Mouse (Mus musculus): ENCODE data around the gene Tmc4.
"Not testable (repeated sequence)": the region's sequence is repeated elsewhere in the genome, so short reads cannot be mapped to it uniquely, and the experiment has no call there.

Tmc4 gene

DNA sequence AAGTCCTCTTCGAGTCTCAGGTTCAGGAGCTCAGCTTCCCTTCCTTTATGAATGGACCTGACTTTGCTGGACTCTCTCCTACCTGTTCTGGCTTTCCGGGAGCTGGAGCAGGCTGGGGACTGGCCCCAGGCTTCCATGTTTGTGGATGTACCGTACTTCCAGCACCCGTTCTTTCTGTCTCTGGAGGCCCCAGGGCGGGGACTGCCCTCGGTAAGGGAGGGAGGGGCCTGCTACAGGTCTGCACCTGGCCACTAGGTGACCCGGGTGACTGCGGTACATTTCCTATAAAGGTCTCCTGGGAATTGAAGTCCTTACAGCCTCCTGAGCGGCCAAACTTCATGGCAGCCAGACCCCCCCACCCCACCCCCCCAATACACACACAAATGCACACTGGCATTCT lies at the start of gene Tmc4:
Gene Tmc4 (minus strand): TSS at position 212 of the 400 bp plus-strand sequence.
- peak; percentile 52 for DNase-seq

DNA sequence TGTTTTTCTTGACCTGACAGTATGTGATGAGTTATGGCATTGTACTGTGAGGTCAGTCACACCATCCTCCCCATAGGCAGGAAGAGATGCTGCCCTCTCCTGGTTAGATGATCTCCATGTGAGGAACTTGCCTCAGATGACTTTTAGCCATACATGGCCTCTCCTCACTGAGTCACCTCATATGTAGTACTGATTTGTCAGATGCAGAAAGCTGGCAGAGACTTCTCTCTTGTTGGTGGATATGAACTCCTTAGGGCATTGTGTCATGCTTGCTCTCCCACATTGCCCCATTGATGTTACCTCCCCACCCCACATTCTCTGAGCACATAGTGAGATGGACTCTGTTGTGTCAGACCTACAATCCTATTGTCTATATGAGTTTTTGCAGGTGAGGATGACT lies 48.1 kb upstream of the Tmc4 start:
- not testable (repeated sequence) for DNase-seq

DNA sequence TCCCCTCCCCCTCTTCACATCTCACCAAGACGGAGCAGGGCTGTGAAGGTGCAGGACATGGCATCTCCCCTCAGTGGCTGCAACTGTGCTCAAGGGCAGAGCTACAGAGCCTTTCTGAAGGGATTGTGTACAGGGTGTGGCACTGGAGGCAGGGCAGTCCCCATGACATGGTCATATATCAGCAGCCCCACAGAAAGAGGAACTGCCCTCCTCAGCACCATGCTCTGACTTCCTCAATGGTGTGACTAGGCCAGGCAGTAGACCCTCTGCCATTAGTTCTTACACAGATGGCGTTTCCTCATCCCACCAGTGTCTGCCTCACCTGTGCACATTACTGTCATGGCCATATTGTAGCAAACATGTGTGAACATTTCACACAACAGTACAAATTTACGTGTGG lies 42.9 kb upstream of the Tmc4 start, which contains the start of gene Pirb:
Gene Pirb (minus strand): TSS at position 124 of the 400 bp plus-strand sequence.
- DNase-seq = not testable (repeated sequence)

DNA sequence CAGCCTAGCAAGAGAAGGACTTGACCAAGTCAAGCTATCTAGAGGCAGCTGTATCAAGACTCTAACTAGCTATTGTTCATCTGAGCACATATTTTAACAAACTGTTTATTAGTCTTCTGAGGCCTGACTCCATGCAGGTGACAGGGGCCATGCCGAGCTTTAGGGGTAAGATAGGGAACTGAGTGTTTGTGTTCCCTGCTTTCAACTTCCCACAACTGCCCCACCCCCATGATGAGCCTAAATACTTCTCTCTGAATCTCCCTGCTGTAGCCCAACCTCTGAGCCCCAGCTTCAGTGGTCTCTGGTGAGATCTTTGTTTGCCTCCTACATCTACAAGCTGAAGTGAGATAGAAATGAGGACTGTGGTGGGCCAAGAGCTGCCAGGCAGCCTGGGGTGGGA lies 37.9 kb upstream of the Tmc4 start:
- DNase-seq = no peak

DNA sequence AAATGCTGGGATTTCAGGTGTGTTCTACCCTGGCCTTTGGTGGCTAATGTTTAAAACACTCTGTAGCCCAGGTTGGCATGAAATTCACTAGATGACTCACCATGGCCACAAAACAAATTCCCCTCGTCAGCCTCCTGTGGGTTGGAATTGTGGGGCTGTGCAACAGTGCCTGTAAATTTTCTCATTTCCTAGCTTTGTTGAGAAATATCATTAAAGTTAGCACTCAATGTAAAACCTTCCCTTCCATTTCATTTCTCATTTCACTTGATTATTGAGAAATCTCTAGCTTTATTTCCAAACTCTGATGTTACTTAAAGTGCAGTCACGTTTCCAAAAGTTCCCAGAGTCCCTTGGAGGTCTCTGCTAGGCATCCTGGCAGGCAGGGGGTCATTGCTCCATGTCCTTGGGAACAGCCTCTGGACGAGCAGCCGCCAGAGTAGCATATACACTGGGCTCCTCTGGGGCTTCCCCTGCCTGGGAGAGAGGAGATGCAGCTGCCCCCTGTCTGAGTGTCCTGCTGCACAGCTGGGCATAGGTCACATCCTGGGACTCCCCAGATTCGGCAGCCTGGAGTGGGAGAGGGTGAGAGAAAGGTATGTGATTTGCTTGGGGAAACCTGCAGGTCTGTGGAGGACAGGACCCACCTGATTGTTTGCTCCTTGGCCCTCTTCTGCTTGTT lies 35.0 kb upstream of the Tmc4 start:
- DNase-seq = no peak

DNA sequence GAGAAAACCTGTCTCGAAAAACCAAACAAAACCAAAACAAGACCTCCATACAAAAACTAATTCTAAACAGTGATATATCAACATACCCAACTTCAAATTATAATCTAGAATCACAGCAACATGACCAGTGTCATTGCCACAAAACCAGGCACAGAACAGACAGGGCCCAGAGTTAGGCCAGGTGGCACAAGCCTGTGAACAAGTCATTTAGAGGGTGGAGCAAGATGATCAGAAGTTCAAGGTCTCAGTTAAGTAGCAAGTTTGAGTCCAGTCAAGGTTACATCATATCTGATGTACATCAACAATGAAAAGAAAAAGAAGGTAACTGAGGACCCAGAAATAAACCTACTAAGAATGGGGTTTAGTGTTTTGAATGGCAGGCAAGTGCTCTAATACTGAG lies 31.6 kb upstream of the Tmc4 start:
- no peak for DNase-seq

DNA sequence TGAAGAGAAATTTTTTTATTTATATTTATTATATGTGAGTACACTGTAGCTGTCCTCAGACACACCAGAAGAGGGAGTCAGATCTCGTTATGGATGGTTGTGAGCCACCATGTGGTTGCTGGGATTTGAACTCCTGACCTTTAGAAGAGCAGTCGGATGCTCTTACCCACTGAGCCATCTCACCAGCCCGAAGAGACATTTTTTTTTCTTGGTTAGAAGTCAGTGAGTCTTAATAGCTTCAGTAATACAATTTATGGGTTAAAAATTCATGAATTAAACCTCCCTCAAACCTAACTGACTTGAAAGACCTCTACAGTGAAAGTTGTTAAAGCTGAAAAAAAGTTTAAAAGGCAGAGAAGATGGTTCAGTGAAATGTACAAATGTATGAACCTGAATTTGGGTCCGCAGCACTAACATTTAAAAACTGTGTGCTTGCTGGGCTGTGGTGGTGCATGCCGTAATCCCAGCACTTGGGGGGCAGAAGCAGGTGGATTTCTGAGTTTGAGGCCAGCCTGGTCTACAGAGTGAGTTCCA lies 31.2 kb upstream of the Tmc4 start:
- not testable (repeated sequence) for DNase-seq

DNA sequence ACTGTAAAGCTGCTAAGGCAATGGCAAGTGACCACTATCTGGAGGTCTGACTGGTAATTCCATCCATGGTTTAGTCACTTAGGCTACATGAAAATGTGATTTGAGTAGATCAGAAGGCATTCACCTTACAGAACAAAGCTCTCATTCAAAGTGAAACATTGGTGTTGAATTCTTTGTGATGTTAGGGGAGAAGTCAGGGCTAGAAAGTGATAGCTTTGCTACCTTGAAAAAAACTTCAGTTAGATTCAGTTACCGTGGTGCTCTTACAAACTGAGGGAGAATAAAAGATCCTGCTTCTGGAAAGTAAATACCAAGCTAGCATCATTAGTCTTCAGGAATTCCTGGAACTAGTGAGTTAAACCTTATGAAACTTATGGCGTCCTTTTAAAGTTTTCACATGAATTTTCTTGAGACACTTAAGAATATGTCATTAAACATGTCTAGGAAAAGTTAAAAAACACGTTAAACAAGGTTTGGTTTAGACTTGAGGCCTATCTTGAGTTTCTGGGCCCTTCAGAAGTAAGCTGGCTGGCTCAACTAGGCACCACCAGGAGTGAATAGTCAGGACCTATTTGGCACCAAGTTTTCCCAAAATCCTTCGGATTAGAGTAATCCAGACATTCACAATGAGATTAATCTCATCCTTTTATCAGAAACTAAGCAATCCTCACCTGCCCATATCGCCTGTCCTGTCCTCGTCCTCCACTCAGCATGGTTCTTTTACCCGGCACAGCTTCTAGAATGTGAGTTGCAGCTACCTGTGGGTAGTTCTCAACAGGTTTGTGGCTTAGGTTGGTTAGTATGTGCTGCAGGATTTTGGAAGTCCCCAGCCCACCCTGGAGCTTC lies 30.4 kb upstream of the Tmc4 start:
- DNase-seq = no peak

DNA sequence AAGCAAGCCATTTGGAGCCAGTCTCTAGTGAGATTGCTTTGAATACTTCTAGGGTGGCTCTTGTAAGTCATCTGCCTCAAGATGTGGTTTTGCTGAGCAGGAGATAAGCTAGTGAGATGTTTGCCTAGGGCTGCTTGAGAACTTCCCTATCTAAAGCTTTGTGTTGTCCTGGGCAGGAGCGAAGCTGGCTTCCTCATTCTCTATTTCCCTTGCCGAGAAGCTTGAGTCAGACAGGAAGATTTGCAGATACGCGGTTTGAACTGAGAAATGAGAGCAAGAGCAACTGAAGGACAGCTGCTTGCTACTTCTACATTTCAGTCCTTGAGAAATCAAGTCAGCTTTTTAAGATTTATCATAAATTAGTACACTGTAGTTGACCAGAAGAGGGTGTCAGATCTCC lies 29.7 kb upstream of the Tmc4 start:
- no peak for DNase-seq

DNA sequence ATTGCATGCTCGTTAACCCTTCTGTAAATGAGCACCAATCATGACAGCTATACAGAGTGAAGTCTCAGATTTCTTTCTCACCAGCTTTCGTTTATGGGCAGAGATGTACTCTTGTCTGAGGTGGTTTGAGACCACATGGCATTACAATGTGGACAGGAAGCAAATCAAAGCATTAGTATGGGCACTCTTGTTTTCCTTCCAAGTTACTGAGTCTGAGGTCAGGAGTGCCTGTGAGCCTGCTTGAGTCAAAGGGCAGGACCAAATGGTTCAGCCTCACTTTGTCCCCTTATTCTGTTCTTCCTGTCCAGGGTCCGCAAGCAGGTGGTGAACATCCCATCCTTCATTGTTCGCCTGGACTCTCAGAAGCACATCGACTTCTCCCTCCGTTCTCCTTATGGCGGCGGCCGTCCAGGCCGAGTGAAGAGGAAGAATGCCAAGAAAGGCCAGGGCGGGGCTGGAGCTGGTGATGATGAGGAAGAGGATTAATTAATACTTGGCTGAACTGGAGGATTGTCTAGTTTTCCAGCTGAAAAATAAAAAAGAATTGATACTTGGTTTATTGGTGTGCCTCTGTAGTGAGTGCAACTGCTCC lies 29.1 kb upstream of the Tmc4 start:
- DNase-seq = no peak

DNA sequence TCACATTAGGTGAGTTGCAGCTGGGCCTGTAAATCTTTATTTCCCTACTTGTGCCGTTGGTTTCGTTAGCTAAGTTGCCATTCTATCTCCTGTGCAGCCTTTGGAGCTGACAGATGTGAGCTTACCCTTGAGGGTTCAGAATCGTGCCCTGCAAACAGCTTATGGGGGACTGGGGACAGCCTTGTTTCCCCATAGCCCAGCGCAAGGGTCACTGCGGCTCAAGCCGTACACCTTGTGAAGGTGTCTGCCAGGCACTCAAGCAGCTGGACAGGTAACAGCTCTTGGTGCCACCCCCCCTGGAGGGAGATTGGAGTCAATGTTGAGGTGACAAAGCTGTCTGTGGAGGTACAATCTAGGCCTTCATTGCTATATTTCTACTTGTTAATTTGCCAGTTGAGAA lies 28.6 kb upstream of the Tmc4 start:
- no peak for DNase-seq

DNA sequence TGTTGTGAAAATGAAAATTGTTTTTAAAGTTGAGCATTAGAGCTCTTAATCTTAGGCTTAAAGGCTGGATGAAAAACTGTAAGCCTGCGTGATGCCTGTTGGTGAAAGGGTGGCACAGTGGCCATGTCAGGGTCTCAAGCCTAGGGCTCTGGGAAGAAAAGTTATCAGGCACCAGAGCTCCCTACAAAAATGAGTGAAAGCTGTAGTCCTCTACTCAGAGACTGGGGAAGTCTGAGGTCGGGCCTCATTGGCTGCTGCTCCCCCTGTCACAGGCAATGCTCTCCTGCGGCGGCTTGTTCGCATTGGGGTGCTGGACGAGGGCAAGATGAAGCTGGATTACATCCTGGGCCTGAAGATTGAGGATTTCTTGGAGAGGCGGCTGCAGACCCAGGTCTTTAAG lies 28.1 kb upstream of the Tmc4 start:
- not testable (repeated sequence) for DNase-seq

DNA sequence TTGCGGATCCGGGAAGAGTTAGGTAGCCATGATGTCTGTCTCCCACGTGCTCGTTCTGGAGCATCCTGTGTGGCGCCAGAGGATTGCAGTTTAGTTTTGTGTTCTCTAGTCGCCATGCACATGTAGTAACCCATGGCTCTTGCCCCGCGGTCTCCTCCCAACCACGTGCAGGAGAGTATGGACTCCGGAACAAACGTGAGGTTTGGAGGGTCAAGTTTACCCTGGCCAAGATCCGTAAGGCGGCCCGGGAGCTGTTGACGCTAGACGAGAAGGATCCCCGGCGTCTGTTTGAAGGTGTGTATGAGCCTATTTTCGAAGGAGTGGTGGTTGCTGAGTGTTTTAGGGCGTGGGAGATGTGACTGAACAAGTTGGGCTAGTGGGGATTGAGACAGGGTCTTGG lies 27.1 kb upstream of the Tmc4 start:
- DNase-seq = peak; percentile 15

DNA sequence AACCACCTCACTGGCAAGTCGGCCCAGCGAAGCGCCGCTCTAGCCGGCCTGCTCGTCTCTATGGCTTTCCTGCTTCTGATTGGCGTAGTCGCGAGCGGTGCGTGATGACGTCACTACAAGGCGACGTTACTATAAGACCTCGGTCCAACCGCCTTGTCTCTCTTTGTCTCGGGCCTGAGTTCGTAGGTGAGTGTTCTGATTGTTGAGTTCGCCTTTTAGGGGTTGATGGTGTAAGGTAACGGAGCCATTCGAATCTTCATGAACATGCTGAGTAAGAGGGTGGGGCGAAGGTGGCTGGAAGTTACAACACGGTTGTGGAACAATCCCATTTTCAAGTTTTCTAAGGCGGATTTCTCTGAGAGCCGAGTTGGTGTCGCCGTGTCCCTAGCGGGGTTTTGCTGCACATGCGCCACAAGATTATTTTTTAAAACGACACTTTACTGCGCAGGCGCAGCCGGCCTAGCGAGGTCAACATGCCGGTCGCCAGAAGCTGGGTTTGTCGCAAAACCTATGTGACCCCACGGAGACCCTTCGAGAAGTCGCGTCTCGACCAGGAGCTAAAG lies 26.6 kb upstream of the Tmc4 start, which contains the start of gene Rps9:
Gene Rps9 (plus strand): TSS at position 115 of the 563 bp plus-strand sequence.
- peak; percentile 97 for DNase-seq

DNA sequence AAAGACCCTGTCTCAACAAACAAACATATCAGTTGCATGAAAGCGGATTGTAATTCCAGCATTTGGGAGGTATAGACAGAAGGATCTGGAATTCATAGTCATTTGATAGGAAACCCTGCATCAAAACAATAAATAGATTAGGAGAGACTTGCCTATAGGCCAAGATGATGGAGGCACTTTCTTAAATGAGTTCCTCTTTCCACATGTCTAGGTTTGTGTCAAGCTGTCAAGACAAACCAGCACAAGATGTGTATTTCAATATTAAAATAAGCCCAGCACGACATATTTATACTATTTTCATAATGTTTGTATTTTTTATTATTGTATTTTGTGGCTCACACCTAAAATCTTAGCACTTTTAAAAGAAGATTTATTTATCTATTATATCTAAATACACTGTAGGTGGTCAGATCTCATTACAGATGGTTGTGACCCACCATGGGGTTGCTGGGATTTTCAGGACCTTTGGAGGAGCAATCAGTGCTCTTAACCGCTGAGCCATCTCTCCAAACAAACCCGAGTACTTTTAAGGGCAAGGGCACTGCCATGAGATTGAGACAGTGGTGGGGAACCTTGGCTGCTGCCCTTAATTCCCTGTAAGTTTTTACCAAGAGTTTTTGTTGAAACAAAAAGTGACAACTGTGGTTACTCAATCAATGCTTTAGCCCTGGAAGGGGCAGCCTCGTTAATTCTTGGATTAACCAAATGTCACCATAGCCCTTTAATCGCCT lies 26.0 kb upstream of the Tmc4 start:
- DNase-seq = no peak

DNA sequence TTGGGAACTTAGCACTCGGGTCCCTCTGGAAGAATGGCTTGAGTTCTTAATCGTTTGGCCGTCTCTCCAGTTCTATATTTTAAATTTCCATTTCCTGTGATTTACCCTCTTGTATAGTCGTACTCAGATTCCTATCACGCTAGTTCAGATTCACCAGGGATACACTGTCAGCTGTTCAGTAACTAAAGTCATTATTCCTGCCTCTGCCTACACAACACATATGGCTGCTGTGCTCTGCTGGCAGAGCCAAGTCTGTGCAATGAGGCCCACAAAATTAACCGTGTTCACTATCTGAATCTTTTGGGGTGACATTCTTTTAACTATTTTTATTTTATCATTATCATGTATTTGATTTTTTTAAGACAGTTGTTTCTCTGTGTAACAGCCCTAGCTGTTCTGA lies 21.1 kb upstream of the Tmc4 start:
- no peak for DNase-seq

DNA sequence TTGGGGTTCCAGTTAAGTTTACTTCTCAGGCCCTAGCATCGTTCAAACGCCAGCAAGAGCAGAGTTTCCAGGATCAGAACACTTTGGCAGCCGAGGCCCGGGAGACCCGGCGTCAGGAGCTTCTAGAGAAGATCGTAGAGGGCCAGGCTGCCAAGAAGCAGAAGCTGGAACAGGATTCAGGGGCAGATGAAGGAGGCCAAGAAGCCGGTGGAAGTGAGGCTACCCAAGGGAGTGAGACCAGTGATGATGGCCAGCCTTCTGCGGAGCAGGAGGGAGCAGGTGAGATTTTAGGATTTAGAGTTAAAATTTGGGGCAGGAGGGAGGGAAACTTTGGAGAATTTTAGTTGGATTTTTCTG lies 17.6 kb upstream of the Tmc4 start:
- not testable (repeated sequence) for DNase-seq

DNA sequence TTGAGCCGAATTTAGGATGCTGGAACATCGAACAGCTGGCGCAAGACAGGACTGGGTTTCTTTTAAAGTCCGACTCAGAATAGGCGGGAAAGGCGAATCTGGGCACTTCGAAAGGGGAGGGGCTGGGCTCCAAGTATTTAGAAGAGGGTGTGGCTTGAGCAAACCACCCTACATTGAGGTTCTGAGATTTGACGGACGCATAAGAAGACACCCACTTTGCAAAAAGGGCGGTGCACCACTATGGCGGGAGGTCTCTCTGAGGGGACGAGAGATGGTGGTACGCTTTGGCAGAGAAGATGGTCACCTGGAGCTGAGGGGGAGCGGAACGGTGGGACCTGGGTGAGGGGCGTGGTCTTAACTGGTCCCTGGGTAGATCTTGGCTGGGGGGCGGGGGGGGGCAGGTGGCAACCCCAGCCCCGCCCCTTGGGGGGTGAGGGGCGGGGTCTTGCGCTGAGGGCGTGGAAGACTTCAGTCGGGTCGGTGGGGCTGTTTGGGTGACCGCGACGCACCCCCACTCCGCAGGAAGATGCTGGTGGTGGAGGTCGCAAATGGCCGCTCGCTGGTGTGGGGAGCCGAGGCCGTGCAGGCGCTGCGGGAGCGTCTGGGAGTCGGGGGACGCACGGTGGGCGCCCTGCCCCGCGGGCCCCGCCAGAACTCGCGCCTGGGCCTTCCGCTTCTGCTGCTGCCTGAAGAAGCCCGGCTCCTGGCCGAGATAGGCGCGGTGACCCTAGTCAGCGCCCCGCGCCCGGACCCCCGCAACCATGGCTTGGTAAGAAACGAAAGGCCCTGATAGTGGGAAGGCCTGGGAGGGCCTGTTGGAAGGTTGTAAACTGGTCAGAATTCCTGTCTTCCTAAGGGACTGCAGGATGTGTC lies 17.0 kb upstream of the Tmc4 start:
- peak; percentile 73 for DNase-seq

DNA sequence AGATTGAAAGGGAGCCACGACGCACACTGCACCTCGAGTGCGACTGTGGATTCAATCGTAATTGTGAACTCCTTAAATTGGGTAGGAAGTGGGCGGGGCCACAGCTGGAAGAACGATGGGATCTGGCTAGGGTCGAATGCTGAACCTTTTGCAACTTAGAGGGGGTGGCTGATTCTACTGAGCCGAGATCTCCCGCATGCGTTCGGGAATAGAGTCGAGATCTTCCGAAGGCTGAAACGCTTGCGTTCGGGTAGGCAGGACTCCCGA lies 16.4 kb upstream of the Tmc4 start:
- DNase-seq = no peak

DNA sequence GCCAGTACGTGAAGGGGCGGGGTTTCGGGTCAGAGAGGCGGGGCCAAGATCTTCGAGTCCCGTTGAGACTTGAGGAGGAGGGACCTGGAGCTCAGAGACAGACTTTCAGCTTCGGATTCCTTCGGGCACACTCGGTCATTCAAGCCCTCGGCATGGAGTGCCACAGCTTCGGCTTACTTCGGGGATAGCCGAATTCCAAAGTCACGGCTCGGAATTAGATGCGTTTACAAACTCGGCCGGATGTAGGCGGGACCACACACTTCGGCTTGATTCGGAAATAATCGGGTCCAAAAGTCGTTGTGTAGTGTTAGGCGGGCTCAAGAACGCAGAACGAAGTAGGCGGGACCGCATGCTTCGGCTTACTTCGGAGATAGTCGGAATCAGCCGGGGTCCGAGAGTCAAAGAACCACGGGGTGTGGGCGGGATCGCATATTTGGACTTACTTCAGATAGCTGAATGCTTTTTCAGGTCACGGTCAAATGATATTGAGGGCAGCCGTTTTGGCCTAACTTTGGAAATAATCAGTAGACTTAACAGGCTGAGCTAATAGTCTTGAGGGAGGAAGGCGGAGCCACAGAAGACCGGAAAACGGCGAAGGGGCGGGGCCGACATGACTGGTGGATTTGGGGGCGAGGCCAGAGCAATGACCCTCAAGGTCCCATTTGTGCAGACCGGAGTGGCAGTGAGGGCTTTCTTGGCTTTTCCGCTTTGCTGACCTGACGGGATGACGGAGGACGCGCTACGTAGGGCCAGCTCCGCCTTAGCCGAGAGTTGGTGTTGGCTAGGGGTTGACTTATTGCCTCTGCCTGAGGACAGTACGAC lies 15.8 kb upstream of the Tmc4 start, which contains the start of gene Mboat7:
Gene Mboat7 (minus strand): TSS at position 537 of the 822 bp plus-strand sequence.
- DNase-seq = peak; percentile 97
